Mouse (Mus musculus) neural tube, embryonic 10.5 days (tissue): ENCODE measurements around the gene Tspan5.

ENCODE experiments used
- DNase-seq: peaks from one replicate; pipeline ENCODE4 v3.0.0-alpha.2; 2017; ENCODE audit warnings: low spot score; ENCODE audit errors: extremely low spot score

Tspan5 gene

GRCm38 (mm10) chr3:138845820-138846219, 103.8 kb downstream of the Tspan5 start:
- no peak for DNase-seq

- no peak for DNase-seq
These were observed 105.8 kb downstream of the Tspan5 start for GRCm38 (mm10) chr3:138847809-138848208.

- no peak for DNase-seq
These were observed 107.8 kb downstream of the Tspan5 start for GRCm38 (mm10) chr3:138849755-138850301.

GRCm38 (mm10) chr3:138851876-138852275, 109.9 kb downstream of the Tspan5 start:
- DNase-seq = peak; percentile 69

- no peak for DNase-seq
These were observed 111.1 kb downstream of the Tspan5 start for GRCm38 (mm10) chr3:138852982-138853689.

GRCm38 (mm10) chr3:138853996-138854836, 112.2 kb downstream of the Tspan5 start:
- DNase-seq = peak; percentile 32

GRCm38 (mm10) chr3:138855387-138855786, 113.4 kb downstream of the Tspan5 start:
- no peak for DNase-seq

- DNase-seq = peak; percentile 28
These were observed 115.0 kb downstream of the Tspan5 start for GRCm38 (mm10) chr3:138856946-138857345.

- DNase-seq = peak; percentile 38
These were observed 116.0 kb downstream of the Tspan5 start for GRCm38 (mm10) chr3:138857805-138858546.

GRCm38 (mm10) chr3:138858649-138859048, 116.7 kb downstream of the Tspan5 start:
- no peak for DNase-seq

- no peak for DNase-seq
These were observed 117.2 kb downstream of the Tspan5 start for GRCm38 (mm10) chr3:138859166-138859565.

- no peak for DNase-seq
These were observed 117.7 kb downstream of the Tspan5 start for GRCm38 (mm10) chr3:138859666-138860065.

- no peak for DNase-seq
These were observed 118.3 kb downstream of the Tspan5 start for GRCm38 (mm10) chr3:138860257-138860760.

- no peak for DNase-seq
These were observed 119.0 kb downstream of the Tspan5 start for GRCm38 (mm10) chr3:138861032-138861431.

GRCm38 (mm10) chr3:138861589-138861988, 119.6 kb downstream of the Tspan5 start:
- no peak for DNase-seq

- DNase-seq = no peak
These were observed 122.2 kb downstream of the Tspan5 start for GRCm38 (mm10) chr3:138864166-138864648.

GRCm38 (mm10) chr3:138865271-138865670, 123.3 kb downstream of the Tspan5 start:
- DNase-seq = no peak

- no peak for DNase-seq
These were observed 125.3 kb downstream of the Tspan5 start for GRCm38 (mm10) chr3:138867149-138867848.

- no peak for DNase-seq
These were observed 126.4 kb downstream of the Tspan5 start for GRCm38 (mm10) chr3:138868409-138868808.

GRCm38 (mm10) chr3:138875282-138875681, 133.3 kb downstream of the Tspan5 start:
- no peak for DNase-seq
